Mouse (Mus musculus) right cerebral cortex, postnatal 14 days (tissue): ENCODE data around the gene Bud13.
A peak's percentile ranks its signal among the peaks of the same experiment; 100 is the strongest.
"Not testable (repeated sequence)": the region's sequence is repeated elsewhere in the genome, so short reads cannot be mapped to it uniquely, and the experiment has no call there.

Source experiments
- DNase-seq: peaks from one replicate; pipeline ENCODE4 v3.0.0; 2022

Bud13 gene

GRCm38 (mm10) chr9:46309121-46309520 lies 26.3 kb downstream of the Bud13 start:
- no peak for DNase-seq

DNA sequence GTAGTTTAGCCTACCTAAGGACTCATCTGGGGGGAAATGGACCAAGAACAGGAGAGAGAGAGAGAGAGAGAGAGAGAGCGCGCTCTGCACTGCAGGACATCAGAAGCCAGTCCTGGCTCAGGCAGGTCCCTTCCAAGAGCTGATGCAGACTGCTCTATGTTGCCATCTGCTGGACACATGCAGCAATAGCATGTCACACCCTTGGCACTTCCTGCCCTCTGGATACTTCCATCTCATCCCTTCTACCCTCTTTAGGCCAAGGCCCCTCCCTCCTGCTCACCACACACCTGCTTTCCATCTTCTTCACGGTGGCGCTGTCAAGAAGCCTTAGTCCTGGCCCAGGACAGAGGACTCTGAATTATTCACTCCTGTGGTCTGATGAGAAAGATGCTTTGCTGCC lies 31.7 kb downstream of the Bud13 start:
- DNase-seq, result peak; percentile 50

DNA sequence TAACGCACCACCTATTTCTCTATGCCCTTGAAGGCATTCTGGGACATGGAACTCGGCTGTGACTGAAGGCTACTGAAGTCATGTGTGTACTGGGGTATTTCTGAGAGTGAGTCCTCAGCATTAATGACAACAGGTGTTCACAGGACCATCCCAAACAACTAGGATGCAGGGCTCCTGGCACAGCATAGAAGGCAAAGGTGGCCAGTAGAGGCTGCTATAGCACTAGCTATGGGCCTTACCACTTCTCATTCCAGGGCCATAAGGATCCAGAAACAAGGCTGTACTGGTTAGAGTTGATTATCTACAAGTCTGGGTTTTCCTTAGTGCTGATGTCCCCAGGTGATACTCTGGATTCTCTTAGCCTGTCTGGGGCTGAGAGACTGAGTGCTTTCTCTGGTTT lies 32.1 kb downstream of the Bud13 start:
- DNase-seq, result no peak

DNA sequence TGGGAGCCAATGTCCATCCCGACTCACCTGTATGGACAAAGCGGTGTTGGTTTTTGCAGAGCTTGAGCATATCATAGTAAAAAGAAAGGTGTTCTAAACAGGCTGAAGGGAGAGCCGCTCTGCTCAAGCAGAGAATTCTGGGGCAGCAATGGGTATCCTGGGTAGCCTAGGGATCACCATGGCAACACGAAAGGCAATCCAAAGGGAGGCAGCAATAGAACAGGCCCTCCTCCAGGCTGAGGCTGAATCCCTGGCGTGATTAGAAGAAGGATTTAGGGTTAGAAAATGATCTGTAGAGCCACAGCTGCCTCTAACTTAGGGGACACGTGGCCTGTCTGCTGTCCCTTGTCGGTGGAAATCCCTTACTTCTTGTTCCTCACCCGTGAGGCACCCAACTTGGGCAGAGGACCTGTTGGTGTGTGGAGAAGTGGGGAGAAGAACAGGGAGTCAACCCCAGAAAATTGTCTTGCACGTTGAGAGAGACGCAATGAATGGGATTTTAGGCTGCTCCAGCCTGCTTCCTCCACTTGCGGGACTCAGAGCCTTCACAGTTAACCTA lies 33.1 kb downstream of the Bud13 start:
- DNase-seq, result no peak

GRCm38 (mm10) chr9:46316388-46316787 lies 33.6 kb downstream of the Bud13 start:
- DNase-seq, result no peak

GRCm38 (mm10) chr9:46316909-46317308 lies 34.1 kb downstream of the Bud13 start:
- no peak for DNase-seq

DNA sequence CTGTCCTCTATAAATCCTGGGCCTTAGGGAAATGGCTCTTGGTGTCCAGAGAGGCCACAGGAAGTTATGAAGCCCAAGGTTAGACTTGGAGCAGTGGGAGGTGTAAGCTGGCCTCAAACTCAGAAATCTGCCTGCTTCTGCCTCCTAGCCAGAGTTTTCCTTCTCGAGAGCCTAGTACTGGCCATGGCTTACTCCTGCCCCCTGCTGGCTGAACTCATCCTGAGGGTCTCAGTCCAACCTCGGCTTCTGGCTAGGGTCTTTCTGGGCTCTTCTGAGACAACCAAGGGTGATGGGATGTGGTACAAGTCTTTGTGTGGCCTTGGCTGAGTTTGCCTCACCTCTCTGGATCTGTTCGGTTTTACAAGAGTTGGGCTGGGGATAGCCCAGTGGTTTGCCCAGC lies 35.1 kb downstream of the Bud13 start:
- DNase-seq, result no peak

GRCm38 (mm10) chr9:46319886-46320285 lies 37.1 kb downstream of the Bud13 start, which contains the start of gene 4931429L15Rik:
TSS of gene 4931429L15Rik (minus strand) at chr9:46319986.
- not testable (repeated sequence) for DNase-seq

DNA sequence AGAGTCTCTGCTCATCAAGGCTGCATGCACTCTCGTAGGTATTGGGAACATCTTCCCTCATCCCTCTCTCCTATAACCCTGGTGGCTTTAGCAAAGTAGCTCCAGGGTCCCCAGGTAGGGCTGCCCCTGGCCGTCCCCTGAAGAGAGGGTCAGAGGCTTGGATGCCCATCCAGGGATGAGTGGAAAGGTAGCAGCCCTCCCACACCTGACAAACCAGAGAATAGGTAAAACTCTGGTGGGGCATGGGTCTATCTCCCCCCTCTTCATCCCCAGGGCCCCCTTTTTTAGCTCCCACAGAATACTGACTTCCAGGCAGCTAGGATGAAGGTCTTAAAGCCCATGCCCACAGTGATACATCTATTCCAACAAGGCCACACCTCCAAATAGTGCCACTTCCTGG lies 37.7 kb downstream of the Bud13 start:
- no peak for DNase-seq

GRCm38 (mm10) chr9:46326694-46327405 lies 44.0 kb downstream of the Bud13 start:
- no peak for DNase-seq

DNA sequence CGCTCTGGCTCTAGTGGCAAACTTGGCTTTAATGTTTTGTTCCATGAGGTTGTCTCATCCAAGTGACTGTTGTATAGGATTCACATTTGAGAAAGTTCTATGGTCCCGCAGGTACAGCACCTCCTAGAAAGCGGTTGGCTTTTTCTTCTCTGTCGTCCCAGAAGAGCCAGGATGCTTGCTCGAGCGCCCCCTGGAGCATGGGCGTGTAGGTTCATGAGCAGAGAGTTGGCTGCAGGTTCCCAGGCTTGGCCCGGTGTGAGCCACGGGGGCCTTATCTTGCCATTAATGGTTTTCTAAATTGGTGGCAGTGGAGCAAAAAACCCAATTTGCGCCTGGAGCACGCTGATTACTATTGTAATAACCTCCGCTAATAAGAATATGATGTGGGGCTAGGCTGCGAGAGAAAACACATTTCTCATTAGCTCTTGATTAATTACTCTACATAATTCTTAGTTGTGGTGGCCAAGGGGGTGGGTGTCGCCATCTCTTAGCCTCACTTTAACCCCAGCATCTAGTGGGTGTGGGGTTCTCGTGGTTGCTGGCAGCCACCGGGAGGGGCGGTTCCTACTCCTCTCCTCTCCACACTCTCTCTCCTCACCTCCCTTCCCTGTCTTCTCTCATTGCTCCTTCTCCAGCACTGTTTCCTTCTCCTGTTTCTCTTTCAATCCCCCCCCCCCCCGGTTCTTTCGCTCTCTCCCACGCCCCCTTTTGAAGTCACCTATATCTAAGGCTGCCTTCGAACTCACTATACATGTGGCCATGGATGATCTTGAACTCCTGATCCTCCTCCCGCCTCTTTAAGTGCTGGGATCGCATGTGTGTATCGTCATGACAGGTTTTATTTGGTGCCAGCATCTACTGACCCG lies 45.1 kb downstream of the Bud13 start:
- DNase-seq, result no peak

DNA sequence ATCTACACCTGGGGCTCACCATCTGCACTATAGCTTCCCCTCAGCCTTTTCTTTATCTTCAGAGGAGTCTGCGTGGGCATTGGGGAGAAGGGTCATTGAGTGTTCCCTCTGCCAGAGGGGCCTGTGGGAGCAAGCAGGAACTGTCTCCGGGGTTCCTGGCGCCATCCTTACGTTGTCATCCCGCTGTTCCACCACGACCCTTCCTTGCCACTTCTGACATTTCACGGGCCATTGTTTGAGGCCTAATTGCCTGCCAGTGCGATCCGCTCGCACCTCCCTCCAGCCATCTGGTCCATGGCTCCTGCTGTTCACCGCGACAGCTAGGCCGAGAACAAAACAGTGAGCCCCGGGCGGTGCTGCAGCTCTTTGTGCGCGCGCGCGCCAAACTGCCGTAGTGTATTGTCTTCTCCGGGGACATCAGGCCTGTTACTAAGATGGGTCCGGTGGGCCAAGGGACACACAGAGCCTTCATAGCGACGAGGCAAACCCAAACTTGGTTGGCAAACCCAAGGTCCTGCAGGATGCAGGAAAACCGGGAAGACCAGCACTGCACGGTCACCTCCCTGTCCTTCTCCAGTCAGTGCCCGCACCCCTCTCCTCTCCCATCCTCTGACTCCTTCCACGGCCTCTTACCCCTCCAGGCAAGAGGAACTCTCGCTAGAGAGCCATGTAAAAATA lies 45.9 kb downstream of the Bud13 start:
- peak; percentile 63 for DNase-seq

GRCm38 (mm10) chr9:46329250-46329648 lies 46.4 kb downstream of the Bud13 start:
- DNase-seq, result no peak

DNA sequence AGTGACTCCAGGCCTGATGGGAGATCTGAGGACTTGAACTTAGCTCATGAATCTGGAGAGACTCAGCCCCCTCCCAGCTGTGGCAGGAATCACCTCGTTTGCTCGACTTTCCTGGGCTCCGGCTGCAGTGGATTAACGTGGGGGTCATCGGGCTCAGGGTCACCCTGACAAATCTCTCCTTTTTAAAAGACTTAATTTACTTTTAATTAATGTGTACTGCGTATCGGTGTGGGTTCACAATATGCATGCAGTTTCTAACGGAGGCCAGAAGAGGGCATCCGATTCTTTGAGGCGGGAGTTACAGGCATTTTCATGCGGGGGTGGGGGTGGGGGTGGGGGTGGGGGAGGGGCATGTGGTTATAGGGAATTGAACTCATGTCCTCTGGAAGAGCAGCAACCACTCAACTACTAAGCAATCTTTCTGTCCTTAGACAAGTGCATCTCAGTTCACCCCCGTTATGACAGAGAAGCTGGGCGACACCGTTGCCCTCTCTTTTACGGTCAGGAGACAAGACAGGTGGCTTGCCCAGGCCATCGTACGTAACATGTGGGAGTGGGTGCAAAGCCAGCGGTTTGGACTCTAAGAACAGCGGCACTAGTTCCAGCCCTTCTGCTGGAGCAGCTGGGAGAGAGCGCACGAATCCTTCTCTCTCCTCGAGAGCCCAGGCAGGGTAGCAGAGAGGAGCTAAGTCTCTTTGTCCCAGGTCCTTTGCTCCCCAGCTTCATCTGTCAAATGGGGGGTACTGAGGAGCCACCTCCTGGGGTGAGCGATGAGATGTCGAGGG lies 47.2 kb downstream of the Bud13 start:
- no peak for DNase-seq

DNA sequence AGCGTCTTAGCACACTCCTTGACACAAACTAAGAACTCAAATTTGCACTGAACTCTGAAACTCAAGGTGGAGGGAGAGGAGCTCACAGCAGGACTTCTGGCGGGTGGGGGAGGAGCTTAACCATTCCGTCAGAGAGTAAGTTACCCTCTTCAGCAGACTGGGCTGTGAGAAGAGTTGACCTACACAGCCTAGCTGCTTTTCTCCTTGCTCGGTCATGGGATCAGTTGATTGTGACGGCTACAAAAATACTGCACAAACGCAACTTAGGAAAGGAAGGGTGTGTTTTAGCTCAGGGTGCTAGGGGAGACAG lies 47.7 kb downstream of the Bud13 start:
- no peak for DNase-seq

DNA sequence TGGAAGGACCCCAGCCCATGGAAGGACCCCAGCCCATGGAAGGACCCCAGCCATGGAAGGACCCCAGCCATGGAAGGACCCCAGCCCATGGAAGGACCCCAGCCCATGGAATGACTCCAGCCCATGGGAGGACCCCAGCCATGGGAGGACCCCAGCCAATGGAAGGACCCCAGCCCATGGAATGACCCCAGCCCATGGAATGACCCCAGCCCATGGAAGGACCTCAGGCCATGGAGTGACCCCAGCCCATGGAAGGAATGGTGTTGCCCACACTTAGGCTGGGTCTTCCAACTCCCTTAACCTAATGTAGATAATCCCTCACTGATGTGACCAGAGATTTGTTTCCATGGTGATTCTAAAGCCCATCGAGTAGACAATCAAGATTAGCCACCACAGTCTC lies 48.5 kb downstream of the Bud13 start:
- no peak for DNase-seq

- DNase-seq, result no peak
These were observed 51.7 kb downstream of the Bud13 start for GRCm38 (mm10) chr9:46334471-46335025.

GRCm38 (mm10) chr9:46335461-46335995 lies 52.7 kb downstream of the Bud13 start:
- DNase-seq, result no peak

GRCm38 (mm10) chr9:46336294-46336693 lies 53.5 kb downstream of the Bud13 start:
- not testable (repeated sequence) for DNase-seq

GRCm38 (mm10) chr9:46337331-46337730 lies 54.5 kb downstream of the Bud13 start:
- no peak for DNase-seq

GRCm38 (mm10) chr9:46337852-46338291 lies 55.1 kb downstream of the Bud13 start:
- no peak for DNase-seq

DNA sequence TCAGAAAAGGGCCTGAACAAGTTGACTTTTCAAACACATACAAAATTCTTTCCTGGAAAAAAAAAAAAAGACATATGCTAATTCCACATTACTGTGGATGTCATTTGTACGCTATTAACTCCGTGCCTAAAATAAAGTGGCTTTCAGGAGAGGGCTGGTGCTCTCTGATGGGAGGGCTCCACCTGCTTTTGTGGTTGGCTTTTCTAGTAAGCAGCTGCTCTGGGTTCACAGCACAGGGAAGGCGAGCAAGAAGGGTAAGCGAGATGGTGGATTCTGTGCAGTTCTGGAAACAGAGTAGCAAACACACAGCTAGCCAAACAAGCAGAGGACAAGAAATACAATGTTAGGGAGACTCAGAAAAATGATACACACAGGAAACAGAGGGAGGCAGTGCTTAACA lies 55.6 kb downstream of the Bud13 start:
- DNase-seq, result no peak
